Mouse (Mus musculus) embryo, embryonic 11.5 days (tissue): Measurements from ENCODE around the gene Dck.
A peak's percentile ranks its signal among the peaks of the same experiment; 100 is the strongest.

Source experiments
- DNase-seq: peaks from one replicate; pipeline ENCODE4 v3.0.0-alpha.2; 2012; ENCODE audit warnings: low read depth, low spot score

The Dck gene

DNA sequence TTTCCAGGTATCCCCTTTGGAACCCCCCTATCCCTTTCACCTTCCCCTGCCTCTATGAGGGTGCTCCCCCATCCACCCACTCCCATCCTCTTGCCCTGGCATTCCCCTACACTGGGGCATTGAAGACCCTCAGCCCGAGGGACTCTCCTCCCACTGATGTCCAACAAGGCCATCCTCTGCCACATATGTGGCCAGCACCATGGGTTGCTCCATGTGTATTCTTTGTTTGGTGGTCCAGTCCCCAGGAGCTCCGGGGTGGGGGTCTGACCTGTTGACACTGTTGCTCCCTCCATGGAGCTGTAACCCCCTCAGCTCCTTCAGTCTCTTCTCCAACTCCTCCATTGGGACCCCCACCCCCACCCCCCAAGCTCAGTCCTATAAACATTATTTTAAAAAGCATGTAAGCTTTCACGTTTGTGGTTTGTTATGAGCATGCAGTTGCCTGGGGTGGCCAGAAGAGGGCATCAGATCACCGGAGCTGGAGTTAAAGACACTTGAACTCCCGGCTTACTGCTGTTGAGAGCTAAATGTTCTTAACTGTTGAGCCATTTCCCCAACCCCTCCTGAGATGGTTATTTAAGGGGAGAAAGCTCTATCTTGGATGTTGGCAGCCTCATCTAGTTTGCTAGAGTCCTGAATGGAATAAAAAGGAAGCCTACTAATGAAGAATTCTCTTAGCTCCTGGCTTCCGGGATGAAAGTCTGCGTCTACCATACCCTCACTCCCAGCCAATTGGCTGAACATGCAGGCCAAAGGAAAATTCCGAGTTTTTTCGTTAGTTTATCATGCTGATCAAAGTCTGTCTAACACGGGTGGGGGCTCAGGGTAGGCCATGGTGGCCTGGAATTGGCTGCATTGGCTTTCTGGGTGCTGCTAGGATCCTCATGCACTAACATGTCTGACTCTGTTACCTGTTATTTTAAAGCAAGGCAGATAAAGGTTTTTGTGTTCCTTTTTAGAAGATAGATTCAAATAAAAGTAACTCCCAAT, 26.8 kb downstream of the Dck start:
- DNase-seq, result peak; percentile 43

DNA sequence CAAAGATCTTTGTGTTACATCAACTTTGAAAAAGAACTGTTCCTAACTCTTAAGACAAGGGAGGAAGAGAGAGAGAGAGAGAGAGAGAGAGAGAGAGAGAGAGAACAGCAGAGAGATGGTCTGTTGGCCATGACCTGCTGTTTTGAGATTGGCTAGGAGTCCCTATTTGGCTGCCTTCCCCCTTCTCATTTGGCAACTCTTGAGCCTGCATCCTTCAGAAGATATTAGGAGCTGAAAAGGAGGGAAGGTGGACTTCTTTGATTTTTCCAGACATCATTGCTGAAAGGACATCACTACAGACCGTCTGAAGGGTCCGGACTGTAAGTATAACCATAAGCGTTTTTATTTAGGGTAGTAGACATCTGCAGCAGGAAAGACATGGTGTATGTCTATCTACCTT, 28.9 kb downstream of the Dck start:
- DNase-seq, result no peak

DNA sequence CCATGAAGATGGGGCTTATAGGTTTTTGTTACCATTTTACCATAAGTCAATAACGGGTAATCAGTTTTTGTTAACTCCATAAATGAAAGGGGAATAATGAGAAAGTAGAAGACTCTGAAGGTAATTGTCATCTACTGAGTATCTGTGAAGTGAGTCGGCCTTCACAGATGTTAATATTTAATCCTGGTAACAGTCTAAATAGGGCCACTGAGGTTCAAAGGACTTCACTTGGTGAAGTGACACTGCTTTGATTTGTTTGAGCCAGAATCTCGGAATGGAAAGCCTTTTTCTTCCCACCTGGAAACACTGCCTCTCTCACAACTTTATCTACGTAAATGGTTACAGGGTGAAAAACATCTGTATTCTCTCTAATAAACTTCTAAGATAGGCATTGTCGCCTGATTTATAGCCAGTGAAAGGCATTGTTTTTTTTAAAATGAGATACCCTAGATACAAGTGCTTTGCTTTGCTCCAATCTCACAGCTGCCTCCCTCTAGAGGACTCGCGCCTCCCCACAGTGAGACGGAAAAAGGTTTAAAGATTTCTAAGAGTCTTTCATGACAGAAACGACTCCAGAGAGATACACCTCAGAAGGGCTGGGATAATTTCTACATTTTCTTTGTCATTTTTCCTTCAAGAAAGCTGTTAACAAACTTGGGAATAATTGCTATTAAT, 31.3 kb downstream of the Dck start:
- DNase-seq, result no peak

DNA sequence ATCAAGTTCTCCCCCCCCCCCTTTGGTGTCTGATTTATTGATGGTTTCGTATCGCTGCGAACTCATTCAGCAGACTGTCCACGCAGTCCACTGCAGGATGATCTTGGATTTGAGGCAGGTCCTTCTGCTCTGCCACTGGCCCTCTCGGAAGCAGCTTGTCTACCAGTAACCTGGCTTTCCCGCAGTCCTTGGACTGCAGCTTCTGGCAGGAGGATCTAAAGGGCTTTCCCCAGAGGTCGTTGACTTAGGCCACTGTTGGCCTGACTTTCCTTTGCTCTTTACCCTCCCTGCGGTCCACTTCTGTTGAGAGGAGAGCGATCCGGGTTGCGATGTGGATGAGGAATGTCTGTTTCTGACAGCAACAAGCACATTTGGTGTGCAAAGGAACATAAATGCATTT, 31.8 kb downstream of the Dck start:
- no peak for DNase-seq

DNA sequence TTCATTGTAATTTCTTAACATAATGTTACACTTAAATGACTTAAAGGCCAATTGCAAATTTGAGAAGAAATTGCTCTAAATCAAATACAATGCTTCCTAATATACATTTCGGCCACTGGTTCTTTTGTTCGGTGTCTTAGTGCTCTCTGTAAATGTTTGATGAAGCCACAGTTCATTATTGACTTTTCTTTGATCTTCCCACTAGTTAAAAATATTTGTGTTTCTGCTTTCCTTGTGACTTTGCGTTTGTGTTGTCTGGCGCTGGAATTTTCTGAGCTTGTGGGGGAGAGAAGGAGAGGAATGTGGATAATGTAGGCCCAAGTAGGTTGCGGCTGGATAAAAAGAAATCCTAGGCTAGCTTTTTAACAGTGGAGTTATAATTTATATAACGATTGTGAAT, 32.3 kb downstream of the Dck start:
- DNase-seq, result no peak

DNA sequence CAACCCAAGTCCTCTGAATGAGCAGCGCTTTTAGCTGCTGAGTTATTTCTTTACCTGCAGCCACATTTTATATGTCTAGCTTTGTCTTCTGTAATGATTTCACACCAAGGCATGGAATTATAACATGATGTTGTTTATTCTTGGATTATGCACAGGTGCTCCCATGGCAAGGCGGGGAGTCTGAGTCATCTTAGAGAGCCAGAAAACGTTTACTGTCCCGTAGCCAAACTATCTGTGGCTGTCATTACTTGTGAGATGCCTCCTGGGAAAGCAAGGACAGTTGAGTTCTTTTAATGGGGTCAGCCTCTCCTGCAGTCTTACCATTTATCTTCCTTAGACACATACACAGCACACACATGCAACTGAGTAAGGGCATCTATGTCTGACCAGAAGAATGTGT, 40.8 kb downstream of the Dck start:
- no peak for DNase-seq

DNA sequence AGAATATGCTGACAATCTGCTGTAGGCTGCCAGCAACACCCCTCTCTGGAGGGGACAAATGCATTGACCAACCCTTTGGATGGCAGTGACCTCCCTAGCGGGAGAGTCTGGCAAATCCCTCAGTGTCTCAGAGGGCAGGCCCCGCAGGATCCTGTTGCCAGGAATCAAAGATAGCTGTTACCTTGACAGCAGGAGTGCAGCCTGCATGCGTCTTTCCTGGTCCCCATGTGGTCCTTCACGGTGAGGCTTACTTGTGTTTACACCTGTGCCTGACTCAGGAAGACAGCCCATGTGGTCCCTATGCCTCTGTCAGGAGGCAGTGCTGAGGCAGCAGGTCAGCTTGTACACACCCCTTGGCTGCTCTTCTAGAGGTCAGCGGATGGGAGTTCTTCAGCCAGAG, 41.5 kb downstream of the Dck start:
- no peak for DNase-seq

DNA sequence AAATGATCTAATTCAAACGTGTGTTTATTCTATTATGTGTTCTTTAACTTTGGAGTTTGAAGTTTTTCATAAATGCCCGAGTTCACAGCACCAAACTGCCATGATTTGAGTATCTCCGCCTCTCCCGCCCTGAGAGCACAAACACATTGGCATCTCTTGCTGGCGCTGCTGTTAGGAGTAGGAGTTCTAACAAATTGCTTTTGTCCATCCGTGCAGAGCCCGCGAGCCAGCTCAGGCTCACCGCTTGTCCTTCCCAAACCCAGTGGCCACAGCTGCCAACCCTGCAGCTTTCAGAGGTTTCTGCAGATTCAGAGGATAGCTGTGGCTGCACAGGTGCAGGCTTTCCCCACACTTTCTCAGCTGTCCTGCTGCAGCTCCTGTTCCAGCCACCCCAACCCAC, 42.5 kb downstream of the Dck start:
- DNase-seq, result no peak

DNA sequence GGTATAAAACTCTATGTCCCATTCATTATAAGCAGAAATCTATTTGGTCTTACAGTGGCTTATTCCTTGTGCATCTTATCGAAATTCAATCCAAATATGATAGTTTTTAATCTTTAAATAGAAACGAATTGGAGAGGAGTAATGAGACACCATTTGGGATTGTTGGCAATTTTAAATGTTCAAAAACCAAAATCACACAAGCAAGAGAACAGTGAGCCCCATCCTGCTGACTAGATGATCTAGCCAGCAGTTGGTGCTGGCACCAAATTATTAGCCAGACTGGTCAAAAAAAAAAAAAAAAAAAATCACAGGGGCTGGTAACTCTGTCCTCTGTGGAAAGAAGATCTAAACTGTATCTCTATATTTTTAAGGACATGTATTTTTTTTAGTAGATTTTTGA, 48.4 kb downstream of the Dck start:
- DNase-seq, result no peak

DNA sequence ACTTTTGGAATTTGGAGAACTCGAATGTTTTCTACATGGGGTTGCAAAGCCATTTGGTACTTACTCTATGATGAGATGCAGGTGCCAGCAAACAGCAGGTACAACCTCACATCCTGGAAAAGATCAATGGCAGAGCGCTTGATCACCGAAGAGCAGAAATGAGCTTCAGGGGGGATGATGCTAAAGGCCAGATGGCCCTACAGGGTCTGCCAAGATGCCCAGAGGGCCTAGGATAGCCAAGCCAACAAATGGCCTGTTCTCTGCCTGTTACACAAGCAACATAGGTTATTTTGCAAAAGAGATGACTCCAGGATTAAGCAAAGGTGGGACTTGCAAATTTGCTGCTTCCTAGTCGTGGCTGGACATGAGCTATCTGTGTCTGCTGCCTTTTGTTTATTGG, 49.8 kb downstream of the Dck start:
- no peak for DNase-seq

DNA sequence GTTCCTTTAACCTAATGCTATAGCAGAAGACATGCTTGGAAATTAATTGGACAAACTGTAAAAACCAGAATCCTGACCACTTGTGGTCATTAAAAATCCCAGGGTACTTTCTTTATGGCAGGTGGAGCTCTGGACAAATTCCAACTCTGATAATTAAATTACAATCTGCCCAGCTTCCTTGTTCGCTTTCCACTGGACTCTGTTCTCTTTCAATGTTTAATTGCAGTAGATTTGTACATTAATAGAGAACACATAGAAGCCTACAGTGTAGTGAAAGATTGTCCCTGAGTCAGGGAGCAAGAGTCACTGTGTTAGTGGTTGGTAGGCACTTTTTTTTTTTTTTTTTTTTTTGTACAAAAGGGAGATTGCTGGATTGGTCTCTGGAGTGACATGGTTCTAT, 56.7 kb downstream of the Dck start:
- DNase-seq, result no peak

DNA sequence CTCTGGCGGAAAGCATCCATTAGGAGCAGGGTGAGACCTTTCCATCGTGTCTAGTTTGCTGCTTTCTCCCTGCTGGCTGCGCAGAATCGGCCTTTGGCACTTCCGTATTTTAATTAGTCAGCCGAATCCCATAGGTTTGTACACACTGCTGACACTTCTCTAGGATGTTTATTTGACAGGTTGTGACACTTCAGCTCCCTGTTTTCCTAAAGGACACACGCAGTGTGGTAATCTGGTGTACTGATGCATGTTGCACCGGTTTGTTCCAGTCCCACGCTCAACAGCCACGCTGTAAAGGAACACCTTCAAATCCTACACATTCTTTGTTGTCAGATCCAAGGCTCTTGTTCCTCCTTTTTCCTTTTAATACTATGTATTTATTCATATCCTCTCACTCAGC, 60.0 kb downstream of the Dck start:
- DNase-seq, result no peak

DNA sequence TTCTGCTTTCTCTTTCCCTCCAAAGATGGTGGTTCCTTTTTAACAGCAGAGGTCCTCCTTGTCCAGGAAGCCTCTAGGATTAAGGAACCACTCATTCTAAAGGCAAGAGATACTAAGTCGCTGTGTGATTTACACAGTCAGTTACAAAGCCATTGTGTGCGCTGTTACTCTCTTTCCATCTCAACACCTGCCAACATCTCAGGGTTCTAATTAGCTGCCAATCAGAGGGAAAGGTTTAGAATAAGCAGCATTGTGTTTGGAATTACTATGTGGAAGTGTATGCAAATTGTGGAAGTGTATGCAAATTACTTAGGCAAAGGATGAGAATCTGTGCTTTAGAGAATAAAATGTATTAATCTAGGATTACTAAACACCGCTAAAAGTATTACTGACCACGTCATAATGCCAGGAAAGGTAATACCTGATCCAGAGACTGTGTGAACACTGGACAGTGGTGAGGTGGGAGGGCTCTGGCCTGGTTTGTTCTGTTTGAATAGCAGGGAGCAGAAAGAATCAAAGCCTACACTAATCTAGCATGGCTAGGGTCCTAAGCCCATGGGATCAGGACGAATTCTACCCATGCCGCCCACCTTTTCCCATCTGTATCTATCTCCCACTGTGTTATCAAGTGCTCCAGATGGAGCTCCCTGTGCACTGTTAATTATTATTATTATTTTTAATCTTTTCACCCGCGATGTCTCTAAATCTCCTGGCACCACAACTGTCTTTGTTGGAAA, 65.2 kb downstream of the Dck start:
- no peak for DNase-seq

DNA sequence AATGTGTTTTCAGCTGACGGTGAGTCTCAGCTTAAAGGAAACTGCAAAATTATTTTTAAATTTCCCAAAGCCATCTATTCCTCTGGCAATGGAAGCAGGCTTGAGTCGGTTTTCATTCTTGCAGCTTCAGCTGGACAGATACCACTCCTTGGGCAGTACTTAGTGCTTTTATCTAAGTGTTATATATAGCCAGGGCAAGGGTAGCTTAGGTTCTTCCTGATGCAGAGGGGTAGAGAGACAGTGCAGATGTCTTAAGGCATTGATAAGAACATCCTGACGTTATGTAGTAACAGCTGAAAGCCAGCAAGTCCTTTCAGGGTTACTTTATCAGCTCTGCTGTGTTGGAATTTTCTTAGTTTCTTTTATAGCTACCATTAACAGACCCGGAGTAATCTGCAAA, 66.1 kb downstream of the Dck start:
- DNase-seq, result no peak

DNA sequence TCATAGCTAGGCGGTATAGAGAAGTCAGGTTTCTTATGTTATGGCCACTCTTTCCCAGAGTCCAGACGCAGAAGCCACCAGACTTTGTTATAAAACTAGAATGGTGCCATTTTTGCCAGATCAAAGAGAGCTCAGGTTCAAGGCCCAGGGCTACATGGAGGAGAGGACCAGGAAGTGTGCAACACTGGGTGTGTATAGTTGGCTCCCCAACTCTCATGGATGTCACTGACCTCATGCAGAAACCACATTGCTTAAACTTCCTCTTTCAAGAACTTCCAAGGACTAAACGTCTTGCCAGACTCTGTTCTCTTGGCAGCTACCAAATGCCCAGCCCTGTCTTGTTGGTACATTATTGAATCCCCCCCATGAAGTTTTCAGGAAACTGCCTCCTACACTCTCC, 67.1 kb downstream of the Dck start:
- no peak for DNase-seq
